Mouse (Mus musculus): ENCODE data around the gene Ube3b. TPM values are rescaled to one million over a fixed set of nuclear protein-coding genes. Genes with fewer than 3 reads are reported as not detected.

The Ube3b gene
- total RNA-seq (2023) = 10 to 100 TPM; 43.5 to 53.9 TPM

GRCm38 (mm10) chr5:114380209-114381012 is at the start of gene Ube3b, which contains the start of gene Kctd10:
TSS of gene Ube3b (plus strand) at chr5:114380607.
TSS of gene Kctd10 (minus strand) at chr5:114380508.

GRCm38 (mm10) chr5:114443566-114444367 is 63.4 kb downstream of the Ube3b start, which contains the start of the genes Mmab and Mvk:
TSS of gene Mmab (minus strand) at chr5:114444060.
TSS of gene Mvk (plus strand) at chr5:114444269.

Other genes starting within 250 kb of the Ube3b start
- gene Acacb, start 234.1 kb upstream of the Ube3b start, total RNA-seq (2023) = 1 to 10 TPM; 4.1 to 5.7 TPM
- not detected for gene Foxn4, start 106.8 kb upstream of the Ube3b start, total RNA-seq (2023)
- 1 to 10 TPM; 1.9 to 3.1 TPM for gene Myo1h, start 91.4 kb upstream of the Ube3b start, total RNA-seq (2023)
- 10 to 100 TPM; 81.3 to 84.8 TPM for gene Kctd10, start 99 bp upstream of the Ube3b start, total RNA-seq (2023)
- 1 to 10 TPM; 2.5 to 3.0 TPM for gene Mmab, start 63.5 kb downstream of the Ube3b start, total RNA-seq (2023)
- gene Mvk, start 63.7 kb downstream of the Ube3b start, total RNA-seq (2023) = 1 to 10 TPM; 7.9 to 8.3 TPM
- under 1 TPM; 0.26 to 0.88 TPM for gene Fam222a, start 187.4 kb downstream of the Ube3b start, total RNA-seq (2023)